Mouse (Mus musculus) brown adipose tissue, adult 24 weeks (tissue): ENCODE measurements around the gene Ryr1. TPM values are rescaled to one million over a fixed set of nuclear protein-coding genes. Genes with fewer than 3 reads are reported as not detected.
"Not testable (repeated sequence)": the region's sequence is repeated elsewhere in the genome, so short reads cannot be mapped to it uniquely, and the experiment has no call there.

Experiments used
- H3K27ac ChIP-seq: fragments of 200-500 bp; replicated peaks from 2 replicates; pipeline ENCODE4 v1.5.1; 2012; ENCODE audit warnings: low read depth, mild to moderate bottlenecking, low read length
- H3K4me1 ChIP-seq: fragments of 200-500 bp; 2 replicates; pipeline ENCODE4 v1.6.1; 2012; ENCODE audit warnings: low read length, mixed read lengths; ENCODE audit not compliant: control insufficient read depth, insufficient read depth, insufficient read length
- H3K4me3 ChIP-seq: fragments of 200-500 bp; 2 replicates; pipeline ENCODE4 v1.5.1; 2012; ENCODE audit warnings: low read depth, mild to moderate bottlenecking, low read length, moderate library complexity; ENCODE audit not compliant: insufficient read depth
- polyA plus RNA-seq: library from polyadenylated mRNA; stranded (reverse); fragments of >200 nt; gene quantifications from 2 replicates; pipeline ENCODE4 v1.2.4, GENCODE M21; 2012; ENCODE audit not compliant: missing spikeins, insufficient read depth, insufficient read length

The Ryr1 gene
- polyA plus RNA-seq, 1 experiment = 1.9 TPM

DNA sequence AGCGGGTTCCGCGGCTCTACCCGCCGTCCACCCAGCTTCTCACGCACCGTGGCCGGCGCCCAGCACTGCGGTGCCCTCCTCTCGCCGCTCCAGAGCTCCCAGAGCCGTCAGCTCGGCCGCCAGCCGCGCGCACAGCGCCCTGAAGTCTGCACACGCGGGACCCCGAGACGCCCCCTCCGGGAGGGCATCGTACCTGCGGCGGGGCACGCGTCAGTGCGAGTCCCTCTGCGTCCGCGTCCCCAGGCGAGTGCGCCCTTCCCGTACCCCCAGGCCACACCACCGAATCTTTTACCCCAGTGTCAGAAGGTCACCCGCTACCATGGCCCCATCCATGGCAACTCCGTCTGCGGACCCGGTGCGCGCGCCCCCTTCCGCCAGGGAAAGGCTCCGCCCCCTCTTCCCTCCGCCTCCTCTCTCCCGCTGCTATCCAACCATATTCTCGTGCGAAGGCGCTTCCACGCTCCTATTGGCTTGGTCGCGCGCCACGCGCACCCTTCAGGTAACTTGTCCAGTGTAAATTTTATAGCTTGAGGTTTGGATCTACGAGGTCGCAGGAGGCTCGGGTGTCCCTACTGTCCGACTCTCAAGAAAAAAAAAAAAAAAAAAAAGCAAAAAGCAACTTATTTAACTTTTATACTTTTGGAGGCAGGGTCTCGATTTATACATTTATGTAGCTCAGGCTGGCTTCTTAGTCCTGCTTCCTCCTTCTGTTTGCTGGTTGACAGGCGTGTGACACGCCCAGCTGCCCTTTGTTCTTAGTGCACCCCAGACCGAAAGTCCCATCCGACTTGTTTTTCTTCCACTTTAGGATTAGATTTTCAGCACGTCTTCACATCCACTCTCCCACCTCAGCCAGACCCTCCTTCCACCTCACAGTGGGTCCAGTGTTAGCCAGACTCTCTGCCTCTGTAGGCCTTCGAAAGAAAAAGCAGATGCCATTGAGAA lies 31.1 kb upstream of the Ryr1 start, which contains the start of gene Fam98c:
Gene Fam98c (minus strand): TSS at position 397 of the 945 bp plus-strand sequence.
- peaks cover 7% of the 10 kb centered on the region; the same call in 1 of the 2 replicates for H3K4me1 ChIP-seq
- H3K27ac ChIP-seq = peak within 1 kb of the TSS; percentile 42; the same call in 1 of the 2 replicates
- peak within 1 kb of the TSS; percentile 79 for H3K4me3 ChIP-seq

DNA sequence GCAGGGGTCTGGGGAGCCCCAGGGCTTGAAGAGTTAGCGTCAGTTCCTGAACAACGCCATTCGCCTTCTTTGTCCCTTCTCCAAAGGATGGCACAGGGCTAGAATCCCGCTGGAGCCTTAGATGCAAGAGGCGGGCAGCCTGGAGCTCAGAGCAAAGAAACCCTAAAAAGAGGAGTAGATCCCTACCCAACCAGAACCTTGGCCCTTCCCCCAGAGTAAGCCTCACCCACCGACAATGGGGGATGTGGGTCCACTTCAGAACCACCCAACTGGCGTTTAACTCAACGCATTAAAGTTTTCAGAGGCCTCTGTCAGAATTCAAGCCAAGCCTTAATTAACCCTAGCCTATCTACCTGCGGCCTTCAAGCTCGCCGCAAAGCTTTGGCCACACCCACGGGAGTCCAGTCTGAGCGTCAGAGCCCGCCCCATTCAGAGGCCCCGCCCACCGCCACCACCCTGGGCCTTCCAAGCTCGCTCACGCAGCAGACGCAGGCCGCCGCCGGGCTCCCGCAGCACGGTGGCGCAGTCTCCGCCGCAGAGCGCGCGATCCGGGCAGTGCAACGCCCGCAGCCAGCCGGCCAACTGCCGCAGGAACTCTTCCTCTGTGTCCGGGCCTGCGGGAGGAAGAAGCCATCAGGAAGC lies 30.3 kb upstream of the Ryr1 start:
- peaks cover 7% of the 10 kb centered on the region; the same call in 1 of the 2 replicates for H3K4me1 ChIP-seq
- H3K4me3 ChIP-seq = peak overlapping the region; percentile 79
- H3K27ac ChIP-seq = peak overlapping the region; percentile 42; the same call in 1 of the 2 replicates

DNA sequence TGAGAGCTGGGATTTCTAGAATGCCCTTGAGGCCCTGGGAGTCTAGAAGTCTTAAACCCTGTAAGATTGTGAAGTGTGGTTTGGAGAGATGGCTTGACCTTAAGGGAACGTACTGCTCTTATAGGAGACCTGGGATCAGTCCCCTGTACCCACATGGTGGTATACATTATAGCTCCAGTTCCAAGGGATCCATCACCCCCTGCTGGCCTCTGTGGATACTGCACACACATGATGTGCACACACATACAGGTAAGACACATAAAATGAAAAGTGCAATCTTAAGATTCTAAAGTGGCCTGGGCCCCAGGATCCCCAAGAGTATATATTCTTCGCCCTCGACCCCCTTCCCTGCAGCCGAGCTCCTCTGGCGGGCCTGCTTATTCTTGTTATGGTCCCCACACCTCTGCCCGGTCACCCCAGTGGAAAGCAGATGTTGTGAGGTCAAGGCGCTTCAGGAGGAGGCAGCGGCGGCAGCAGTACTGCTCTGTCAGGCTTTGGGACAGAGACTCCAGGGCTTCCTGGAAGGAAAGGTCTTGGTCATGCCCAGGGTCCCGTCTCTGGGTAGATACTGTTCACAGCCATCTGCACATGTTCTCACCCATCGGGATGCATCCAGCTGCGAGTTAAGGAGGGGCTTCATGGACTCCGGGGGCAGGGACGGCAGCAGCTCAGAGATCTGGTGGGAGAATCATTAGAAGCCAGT lies 29.2 kb upstream of the Ryr1 start:
- H3K4me3 ChIP-seq = no peak overlapping the region
- no peak overlapping the region for H3K27ac ChIP-seq
- peaks cover 7% of the 10 kb centered on the region; the same call in 1 of the 2 replicates for H3K4me1 ChIP-seq

DNA sequence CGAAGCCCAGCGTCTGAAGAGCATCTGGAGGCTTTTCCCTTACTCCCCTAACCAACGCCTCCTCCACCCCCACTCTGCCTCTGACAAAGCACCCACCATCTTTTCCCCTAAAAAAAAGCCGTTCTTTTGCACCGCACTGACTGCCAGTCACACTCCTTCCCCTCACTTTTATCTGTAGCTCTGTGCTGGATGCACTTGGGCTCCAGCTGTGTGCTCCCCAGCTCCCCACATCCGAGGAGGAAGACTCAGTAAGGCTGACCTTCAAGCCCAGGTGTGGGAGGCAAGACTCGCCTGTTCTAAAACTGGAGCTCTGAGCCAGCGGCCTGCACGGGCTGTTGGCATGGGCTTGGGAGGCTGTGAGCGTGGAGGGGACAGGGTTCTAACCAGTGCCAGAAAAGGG lies 26.5 kb upstream of the Ryr1 start:
- Histone ChIP-seq H3K27ac (no peak overlapping the region), H3K4me1 (peaks cover 5% of the 10 kb centered on the region; the same call in 1 of the 2 replicates), H3K4me3 (no peak overlapping the region)

DNA sequence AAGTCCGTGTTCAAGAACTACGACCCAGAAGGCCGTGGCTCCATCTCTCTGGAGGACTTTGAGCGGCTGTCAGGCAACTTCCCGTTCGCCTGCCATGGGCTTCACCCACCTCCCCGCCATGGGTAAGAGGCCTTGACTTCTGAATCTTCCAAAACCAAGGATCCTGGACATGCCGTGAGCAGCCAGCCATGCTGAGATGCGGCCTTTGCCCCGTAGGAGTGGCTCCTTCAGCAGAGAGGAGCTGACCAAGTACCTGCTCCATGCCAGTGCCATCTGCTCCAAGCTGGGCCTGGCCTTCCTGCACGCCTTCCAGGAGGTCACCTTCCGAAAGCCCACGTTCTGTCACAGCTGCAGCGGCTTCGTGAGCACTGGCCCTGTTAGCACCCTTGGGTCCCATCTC lies 23.8 kb upstream of the Ryr1 start:
- H3K4me1 ChIP-seq = no peaks in the 10 kb centered on the region
- H3K27ac ChIP-seq = no peak overlapping the region
- H3K4me3 ChIP-seq = no peak overlapping the region

DNA sequence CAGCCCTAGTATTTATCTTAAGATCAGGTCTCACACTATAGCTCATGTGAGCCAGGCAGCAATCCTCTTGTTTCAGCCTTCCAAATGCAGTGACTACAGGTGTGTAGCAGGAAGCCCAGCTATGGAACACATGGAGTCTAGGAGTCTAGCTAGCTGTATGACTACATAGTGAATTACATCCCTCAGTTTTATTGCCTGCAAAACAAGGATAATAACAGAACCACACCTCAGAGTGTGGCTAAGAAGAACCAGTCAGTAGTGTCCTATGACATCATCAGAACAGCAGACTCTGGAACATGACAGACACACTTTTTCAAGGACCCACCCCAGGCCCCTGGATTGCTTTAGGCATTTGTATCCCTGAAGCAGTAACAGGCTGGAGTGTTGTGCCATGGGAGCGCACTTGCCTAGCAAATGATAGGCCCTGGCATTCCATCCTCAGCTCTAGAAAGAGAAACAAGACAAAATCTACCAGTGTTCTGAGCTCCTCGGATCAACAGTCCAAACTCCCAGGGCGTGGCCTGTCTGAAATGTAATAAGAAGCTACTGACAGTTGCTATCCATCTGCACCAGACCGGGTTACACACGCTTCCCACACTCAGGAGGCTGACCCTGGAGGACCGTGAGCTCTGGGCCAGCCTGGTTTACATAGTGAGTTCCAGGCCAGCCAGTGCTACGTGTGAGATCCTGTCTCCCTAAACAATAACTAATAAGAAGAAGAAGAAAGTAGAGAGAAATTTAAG lies 21.8 kb upstream of the Ryr1 start:
- no peak overlapping the region for H3K4me3 ChIP-seq
- H3K4me1 ChIP-seq = no peaks in the 10 kb centered on the region
- H3K27ac ChIP-seq = no peak overlapping the region

DNA sequence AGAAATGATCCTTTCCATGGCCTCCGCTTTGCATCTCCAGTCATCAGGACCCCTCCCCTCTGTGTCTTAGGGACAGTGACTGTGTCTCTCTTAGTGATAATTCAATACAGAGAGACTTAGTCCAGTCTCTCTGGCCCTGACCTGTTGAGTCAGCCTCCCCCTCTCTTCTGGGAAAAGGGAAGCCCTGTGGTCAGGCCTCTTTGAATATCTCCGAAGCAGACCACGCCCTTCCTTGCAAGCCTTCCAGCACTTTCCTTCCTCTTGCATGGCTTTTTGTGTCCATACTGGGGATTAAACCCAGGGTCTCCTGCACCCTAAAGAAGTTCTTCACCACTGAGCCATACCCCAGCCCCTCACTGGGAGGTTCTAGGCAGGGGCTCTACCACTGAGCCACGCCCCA lies 19.0 kb upstream of the Ryr1 start:
- H3K4me1 ChIP-seq = no peaks in the 10 kb centered on the region
- no peak overlapping the region for H3K27ac ChIP-seq
- H3K4me3 ChIP-seq = no peak overlapping the region

DNA sequence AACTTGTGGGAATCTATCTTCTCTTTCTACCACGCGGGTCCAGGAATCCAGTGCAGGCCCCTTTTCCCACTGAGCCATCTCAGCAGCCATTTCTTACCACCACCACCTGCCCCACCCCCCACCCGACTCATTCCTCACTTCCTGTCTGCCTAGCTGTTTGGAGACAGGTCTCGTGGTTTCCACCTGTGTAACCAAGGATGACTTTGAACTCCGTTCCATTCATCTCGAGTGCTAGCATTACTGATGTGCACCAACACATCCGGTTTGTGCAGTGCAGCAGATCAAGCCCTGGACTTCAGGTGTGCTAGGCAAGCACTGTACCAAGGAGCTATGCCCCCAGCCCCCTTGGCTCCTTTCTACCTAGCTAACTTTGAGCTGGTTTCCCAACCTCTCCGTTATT lies 16.4 kb upstream of the Ryr1 start:
- Histone ChIP-seq H3K4me1 (no peaks in the 10 kb centered on the region), H3K27ac (no peak overlapping the region), H3K4me3 (no peak overlapping the region)

DNA sequence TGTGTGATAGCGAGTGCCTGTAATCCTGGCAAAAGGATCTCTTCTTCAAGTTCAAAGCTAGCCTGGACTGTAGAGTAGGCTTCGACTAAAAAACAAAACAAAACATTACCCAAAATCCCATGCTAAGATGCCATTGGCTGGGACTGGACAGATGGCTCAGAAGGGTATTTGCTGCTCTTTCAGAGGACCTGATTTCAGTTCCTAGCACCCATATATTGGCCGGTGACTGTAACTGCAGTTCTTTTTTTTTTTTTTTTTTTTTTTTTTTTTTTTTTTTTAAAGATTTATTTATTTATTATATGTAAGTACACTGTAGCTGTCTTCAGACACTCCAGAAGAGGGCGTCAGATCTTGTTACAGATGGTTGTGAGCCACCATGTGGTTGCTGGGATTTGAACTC lies 14.3 kb upstream of the Ryr1 start:
- not testable (repeated sequence) for H3K4me1 ChIP-seq, H3K27ac ChIP-seq, H3K4me3 ChIP-seq

DNA sequence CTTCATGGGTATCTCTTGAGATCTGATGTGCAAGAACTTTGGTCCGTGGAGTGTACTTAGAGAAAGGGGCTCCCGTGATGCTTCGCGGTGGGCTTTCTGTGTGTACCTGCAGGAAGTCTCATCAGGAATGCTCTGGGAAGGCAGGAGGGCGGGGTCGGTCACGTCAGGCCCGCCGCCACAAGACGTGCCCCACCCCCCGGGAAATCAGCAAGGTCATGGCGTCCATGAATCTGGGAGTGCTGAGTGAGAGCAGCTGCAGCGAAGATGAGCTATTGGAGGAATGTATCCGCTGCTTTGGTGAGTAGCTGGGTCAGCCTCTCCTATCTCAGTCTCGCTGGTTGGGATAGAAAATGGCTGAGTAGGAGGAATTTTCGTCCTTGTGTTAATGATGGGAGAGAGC lies 12.4 kb upstream of the Ryr1 start:
- Histone ChIP-seq H3K4me1 (no peaks in the 10 kb centered on the region), H3K27ac (no peak overlapping the region), H3K4me3 (no peak overlapping the region)

DNA sequence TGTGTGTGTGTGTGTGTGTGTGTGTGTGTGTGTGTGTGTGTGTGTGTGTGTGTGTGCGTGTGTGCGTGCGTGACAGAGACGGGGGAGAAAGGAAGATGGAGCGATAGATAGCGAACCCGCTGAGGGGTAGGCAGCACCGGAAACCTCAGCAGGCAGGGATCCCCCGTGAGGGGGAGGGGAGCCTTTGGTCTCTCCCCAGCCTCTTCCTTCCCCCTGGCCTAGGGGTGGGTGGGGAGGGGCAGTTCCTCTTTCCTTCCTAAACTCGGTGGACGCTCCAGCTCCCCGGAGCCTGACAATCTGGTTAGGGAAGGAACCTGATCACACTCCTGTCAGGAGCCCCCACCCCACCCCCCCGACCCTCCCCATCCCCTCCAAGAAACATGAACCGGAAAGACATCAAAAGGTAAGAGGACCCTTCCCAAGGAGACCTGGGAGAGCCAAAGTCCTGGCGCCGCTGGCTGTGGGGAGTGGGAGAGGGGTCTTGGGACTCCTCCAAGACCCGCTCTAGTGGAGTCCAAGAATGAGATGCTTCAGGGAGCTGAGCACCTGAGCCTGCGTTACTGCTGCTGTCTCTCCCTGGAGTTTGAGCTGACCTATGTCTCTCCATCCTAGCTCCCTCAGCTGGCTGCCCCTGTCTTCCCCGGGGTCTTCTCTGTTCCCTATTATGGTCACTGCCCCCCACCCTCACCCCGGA lies 9.9 kb upstream of the Ryr1 start, which contains the start of gene Rasgrp4:
Gene Rasgrp4 (plus strand): TSS at position 159 of the 694 bp plus-strand sequence.
- Histone ChIP-seq H3K4me3 (peak within 1 kb of the TSS; percentile 53), H3K4me1 (no peaks in the 10 kb centered on the region), H3K27ac (no peak within 1 kb of the TSS; the same call in 1 of the 2 replicates)

DNA sequence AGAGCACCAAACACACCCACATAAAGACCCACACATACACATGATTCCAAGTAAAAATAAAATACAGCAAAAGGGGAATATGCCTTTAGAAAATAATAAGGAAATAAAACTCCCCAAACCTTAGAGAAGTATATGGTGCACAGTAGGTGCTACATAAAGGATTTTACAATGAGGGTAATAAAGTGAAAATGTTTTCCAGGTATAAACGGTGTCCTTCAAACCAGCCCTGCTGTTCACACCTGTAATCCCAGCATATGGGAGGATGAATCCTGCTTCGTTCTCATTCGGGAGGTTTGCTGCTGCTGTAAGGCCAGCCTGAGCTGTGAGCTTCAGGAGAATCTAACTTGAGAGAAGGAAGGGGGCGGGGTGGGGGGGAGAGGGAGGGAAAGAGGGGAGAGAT lies 9.3 kb upstream of the Ryr1 start:
- H3K4me3 ChIP-seq = no peak overlapping the region
- no peaks in the 10 kb centered on the region for H3K4me1 ChIP-seq
- no peak overlapping the region for H3K27ac ChIP-seq

DNA sequence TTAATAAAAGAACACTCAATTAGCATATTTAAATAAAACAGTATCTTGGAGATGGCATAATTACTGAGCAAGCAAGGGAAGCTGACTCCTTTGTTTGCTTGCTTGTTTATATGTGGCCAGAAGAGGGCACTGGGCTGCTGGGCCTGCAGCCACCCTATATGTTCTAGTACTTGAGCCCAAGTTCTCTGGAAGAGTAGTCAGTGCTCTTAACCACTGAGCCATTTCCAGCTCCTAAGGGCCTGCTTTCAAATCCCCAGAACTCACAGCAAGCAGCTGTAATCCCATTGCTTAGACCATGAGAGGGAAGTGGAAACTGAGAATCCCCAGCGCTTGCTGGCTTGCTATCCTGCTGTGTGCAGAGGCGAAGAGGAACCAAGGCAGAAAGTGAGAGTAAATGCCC lies 3.7 kb upstream of the Ryr1 start:
- Histone ChIP-seq H3K27ac (no peak overlapping the region), H3K4me3 (no peak overlapping the region), H3K4me1 (peaks cover 3% of the 10 kb centered on the region; the same call in 1 of the 2 replicates)
